Mouse (Mus musculus) neural tube, embryonic 14.5 days (tissue): Measurements from ENCODE around the gene 4921539E11Rik. TPM values are rescaled to one million over a fixed set of nuclear protein-coding genes. Genes with fewer than 3 reads are reported as not detected.
A peak's percentile ranks its signal among the peaks of the same experiment; 100 is the strongest.

ENCODE experiments used
- ATAC-seq: fragments of 200-750 bp; cut with Nextera tagmentation; 2 replicates; pipeline ENCODE4 v1.8.0; 2017; ENCODE audit warnings: low read depth, mild to moderate bottlenecking, moderate TSS enrichment, moderate library complexity
- H3K27ac ChIP-seq: fragments of 300-500 bp; sonication (generic); 2 replicates; pipeline ENCODE4 v1.5.1; 2014; ENCODE audit warnings: low read depth, mild to moderate bottlenecking, control low read depth, low read length, moderate library complexity, mixed read lengths
- H3K27me3 ChIP-seq: fragments of 300-500 bp; sonication (generic); 2 replicates; pipeline ENCODE4 v1.6.1; 2014; ENCODE audit warnings: low read length; ENCODE audit not compliant: control insufficient read depth, insufficient read depth
- H3K36me3 ChIP-seq: fragments of 300-500 bp; sonication (generic); 2 replicates; pipeline ENCODE4 v1.6.1; 2014; ENCODE audit warnings: low read length, mixed read lengths; ENCODE audit not compliant: control insufficient read depth, insufficient read depth
- H3K4me1 ChIP-seq: fragments of 300-500 bp; sonication (generic); 2 replicates; pipeline ENCODE4 v1.6.1; 2014; ENCODE audit warnings: low read length; ENCODE audit not compliant: control insufficient read depth, insufficient read depth
- H3K4me2 ChIP-seq: fragments of 300-500 bp; sonication (generic); 2 replicates; pipeline ENCODE4 v1.6.1; 2014; ENCODE audit warnings: mild to moderate bottlenecking, low read depth, low read length, control low read depth
- H3K4me3 ChIP-seq: fragments of 300-500 bp; sonication (generic); 2 replicates; pipeline ENCODE4 v1.5.1; 2014; ENCODE audit warnings: low read depth, low read length, control low read depth, mixed read lengths
- H3K9ac ChIP-seq: fragments of 300-500 bp; sonication (generic); replicated peaks from 2 replicates; pipeline ENCODE4 v1.6.1; 2014; ENCODE audit warnings: low read depth, mild to moderate bottlenecking, control low read depth, low read length, mixed read lengths
- H3K9me3 ChIP-seq: fragments of 300-500 bp; sonication (generic); 2 replicates; pipeline ENCODE4 v1.6.1; 2016; ENCODE audit warnings: low read length; ENCODE audit not compliant: control insufficient read depth
- WGBS: fragments of 180-500 bp; shearing (Covaris S2); extraction: QIAGEN DNeasy Blood & Tissue Kit; methylation state at CpG from one replicate; pipeline ENCODE4 v1.1.7; 2014; 5-methylcytosine and 5-hydroxymethylcytosine counted together
- polyA plus RNA-seq: library from polyadenylated mRNA; unstranded; fragments of >200 nt; fragmentation: Nextera tagmentation; extraction: Ambion mirVana; gene quantifications from 2 replicates; pipeline ENCODE4 v1.2.1, GENCODE M21; 2014

The 4921539E11Rik gene
- polyA plus RNA-seq, 1 experiment from 2014 or later: 0.13 TPM

- H3K9me3 ChIP-seq: no peaks in the 10 kb centered on the region
- 88% methylated on average over 6 of the region's 6 CpGs for WGBS
- no peak overlapping the region for H3K9ac ChIP-seq
- H3K27ac ChIP-seq: no peak overlapping the region
- no peak overlapping the region for H3K4me2 ChIP-seq
- H3K4me3 ChIP-seq: no peak overlapping the region
- H3K4me1 ChIP-seq: peaks cover 14% of the 10 kb centered on the region
- H3K27me3 ChIP-seq: no peaks in the 10 kb centered on the region
- H3K36me3 ChIP-seq: no peaks in the 10 kb centered on the region
- ATAC-seq: no peak
Measured at GRCm38 (mm10) chr4:103216046-103216445, 74.6 kb downstream of the 4921539E11Rik start.

- no peaks in the 10 kb centered on the region for H3K36me3 ChIP-seq
- peak within 1 kb of the TSS; percentile 86 for H3K4me3 ChIP-seq
- peak within 1 kb of the TSS; percentile 53 for H3K4me2 ChIP-seq
- no peaks in the 10 kb centered on the region for H3K27me3 ChIP-seq
- peak; percentile 95 for ATAC-seq
- no peaks in the 10 kb centered on the region for H3K9me3 ChIP-seq
- peak within 1 kb of the TSS; percentile 99 for H3K27ac ChIP-seq
- H3K9ac ChIP-seq: peak within 1 kb of the TSS; percentile 97
- peaks cover 14% of the 10 kb centered on the region for H3K4me1 ChIP-seq
- 3% methylated on average over 41 of the region's 70 CpGs for WGBS
Measured at GRCm38 (mm10) chr4:103214925-103215820, 75.5 kb downstream of the 4921539E11Rik start, which contains the start of gene Slc35d1. Gene Slc35d1, minus strand, starts transcription at chr4:103215164.

GRCm38 (mm10) chr4:103214498-103214924 is 76.2 kb downstream of the 4921539E11Rik start:
- under 1% methylated on average over 35 of the region's 48 CpGs for WGBS
- peak overlapping the region; percentile 53 for H3K4me2 ChIP-seq
- H3K4me1 ChIP-seq: peaks cover 14% of the 10 kb centered on the region
- no peaks in the 10 kb centered on the region for H3K9me3 ChIP-seq
- H3K27ac ChIP-seq: peak overlapping the region; percentile 99
- H3K9ac ChIP-seq: peak overlapping the region; percentile 97
- no peaks in the 10 kb centered on the region for H3K27me3 ChIP-seq
- ATAC-seq: peak; percentile 87
- peaks cover 4% of the 10 kb centered on the region; the same call in 1 of the 2 replicates for H3K36me3 ChIP-seq
- H3K4me3 ChIP-seq: peak overlapping the region; percentile 86

- peaks cover 14% of the 10 kb centered on the region for H3K4me1 ChIP-seq
- H3K4me3 ChIP-seq: peak overlapping the region; percentile 86
- H3K9ac ChIP-seq: peak overlapping the region; percentile 97
- no peak for ATAC-seq
- peaks cover 10% of the 10 kb centered on the region; the same call in 1 of the 2 replicates for H3K36me3 ChIP-seq
- no peaks in the 10 kb centered on the region for H3K27me3 ChIP-seq
- peak overlapping the region; percentile 99 for H3K27ac ChIP-seq
- no peaks in the 10 kb centered on the region for H3K9me3 ChIP-seq
- H3K4me2 ChIP-seq: peak overlapping the region; percentile 53
- 5% methylated on average over 30 of the region's 30 CpGs for WGBS
Measured at GRCm38 (mm10) chr4:103213859-103214497, 76.7 kb downstream of the 4921539E11Rik start.

- H3K9me3 ChIP-seq: no peaks in the 10 kb centered on the region
- no peaks in the 10 kb centered on the region for H3K27me3 ChIP-seq
- peaks cover 15% of the 10 kb centered on the region; the same call in 1 of the 2 replicates for H3K36me3 ChIP-seq
- no peak for ATAC-seq
- WGBS: 94% methylated on average over 1 of the region's 1 CpGs
- no peak overlapping the region for H3K27ac ChIP-seq
- H3K4me1 ChIP-seq: peaks cover 10% of the 10 kb centered on the region
- no peak overlapping the region for H3K4me3 ChIP-seq
- H3K9ac ChIP-seq: no peak overlapping the region
- H3K4me2 ChIP-seq: no peak overlapping the region
Measured at GRCm38 (mm10) chr4:103208553-103208952, 82.1 kb downstream of the 4921539E11Rik start.

- Histone ChIP-seq H3K9me3 (no peaks in the 10 kb centered on the region), H3K9ac (no peak overlapping the region), H3K4me1 (no peaks in the 10 kb centered on the region), H3K27ac (no peak overlapping the region), H3K27me3 (no peaks in the 10 kb centered on the region), H3K36me3 (peaks cover 4% of the 10 kb centered on the region; the same call in 1 of the 2 replicates), H3K4me3 (no peak overlapping the region), H3K4me2 (no peak overlapping the region)
- 55% methylated on average over 2 of the region's 2 CpGs for WGBS
- no peak for ATAC-seq
Measured at GRCm38 (mm10) chr4:103203646-103204045, 87.0 kb downstream of the 4921539E11Rik start.

- 92% methylated on average over 1 of the region's 1 CpGs for WGBS
- no peak for ATAC-seq
Measured at GRCm38 (mm10) chr4:103200046-103200445, 90.6 kb downstream of the 4921539E11Rik start.

GRCm38 (mm10) chr4:103199086-103199485 is 91.6 kb downstream of the 4921539E11Rik start:
- Histone ChIP-seq H3K4me1 (no peaks in the 10 kb centered on the region), H3K9ac (no peak overlapping the region), H3K4me3 (no peak overlapping the region), H3K27me3 (no peaks in the 10 kb centered on the region), H3K27ac (no peak overlapping the region), H3K36me3 (no peaks in the 10 kb centered on the region; the same call in 1 of the 2 replicates), H3K9me3 (no peaks in the 10 kb centered on the region), H3K4me2 (no peak overlapping the region)
- 49% methylated on average over 4 of the region's 4 CpGs for WGBS
- no peak for ATAC-seq

More at GRCm38 (mm10) chr4:103200046-103200445, 90.6 kb downstream of the 4921539E11Rik start:
- Histone ChIP-seq H3K9ac (no peak overlapping the region), H3K27ac (no peak overlapping the region), H3K9me3 (no peaks in the 10 kb centered on the region), H3K36me3 (no peaks in the 10 kb centered on the region; the same call in 1 of the 2 replicates), H3K4me3 (no peak overlapping the region), H3K4me1 (no peaks in the 10 kb centered on the region), H3K4me2 (no peak overlapping the region), H3K27me3 (no peaks in the 10 kb centered on the region)
